Mouse (Mus musculus) midbrain, postnatal 0 days (tissue): ENCODE results near the gene Parp1. TPM values are rescaled to one million over a fixed set of nuclear protein-coding genes. Genes with fewer than 3 reads are reported as not detected.

Experiments used
- ATAC-seq: fragments of 200-750 bp; cut with Nextera tagmentation; 2 replicates; pipeline ENCODE4 v1.8.0; 2017; ENCODE audit warnings: moderate number of reproducible peaks, mild to moderate bottlenecking, moderate TSS enrichment, moderate library complexity; ENCODE audit not compliant: low FRiP score
- DNase-seq: peaks from one replicate; pipeline ENCODE4 v3.0.0-alpha.2; 2015; ENCODE audit warnings: low spot score
- H3K27ac ChIP-seq: fragments of 300-500 bp; sonication (generic); 2 replicates; pipeline ENCODE4 v1.5.1; 2014; ENCODE audit warnings: low read depth, mild to moderate bottlenecking, low read length, mixed read lengths
- H3K27me3 ChIP-seq: fragments of 300-500 bp; sonication (generic); 2 replicates; pipeline ENCODE4 v1.6.1; 2014; ENCODE audit warnings: low read length, control low read depth, mixed read lengths; ENCODE audit not compliant: insufficient read depth
- H3K36me3 ChIP-seq: fragments of 300-500 bp; sonication (generic); 2 replicates; pipeline ENCODE4 v1.6.1; 2014; ENCODE audit warnings: low read length, control low read depth, mixed read lengths; ENCODE audit not compliant: insufficient read depth
- H3K4me1 ChIP-seq: fragments of 300-500 bp; sonication (generic); 2 replicates; pipeline ENCODE4 v1.6.1; 2014; ENCODE audit warnings: mild to moderate bottlenecking, control low read depth, antibody characterized with exemption, low read length, mixed read lengths; ENCODE audit not compliant: insufficient read depth
- H3K4me2 ChIP-seq: fragments of 300-500 bp; sonication (generic); 2 replicates; pipeline ENCODE4 v1.6.1; 2014; ENCODE audit warnings: low read depth, mild to moderate bottlenecking, low read length, mixed read lengths; ENCODE audit not compliant: poor library complexity, severe bottlenecking
- H3K4me3 ChIP-seq: fragments of 300-500 bp; sonication (generic); 2 replicates; pipeline ENCODE4 v1.5.1; 2014; ENCODE audit warnings: low read depth, mild to moderate bottlenecking, low read length, moderate library complexity
- H3K9ac ChIP-seq: fragments of 300-500 bp; sonication (generic); replicated peaks from 2 replicates; pipeline ENCODE4 v1.6.1; 2014; ENCODE audit warnings: mild to moderate bottlenecking, low read length, moderate library complexity, mixed read lengths; ENCODE audit not compliant: poor library complexity, severe bottlenecking
- H3K9me3 ChIP-seq: fragments of 300-500 bp; sonication (generic); 2 replicates; pipeline ENCODE4 v1.6.1; 2016; ENCODE audit warnings: low read length, control low read depth
- CTCF ChIP-seq: IDR thresholded peaks from 2 replicates; pipeline ENCODE4 v1.5.1; 2016; ENCODE audit warnings: antibody characterized with exemption, mild to moderate bottlenecking
- WGBS: fragments of 180-500 bp; shearing (Covaris S2); extraction: QIAGEN DNeasy Blood & Tissue Kit; methylation state at CpG from one replicate; pipeline ENCODE4 v1.1.7; 2014; 5-methylcytosine and 5-hydroxymethylcytosine counted together
- polyA plus RNA-seq: library from polyadenylated mRNA; unstranded; fragments of >200 nt; fragmentation: Nextera tagmentation; extraction: Ambion mirVana; gene quantifications from 2 replicates; pipeline ENCODE4 v1.2.1, GENCODE M21; 2015
- total RNA-seq: library from RNA; depleted of rRNA; stranded (reverse); fragments of >200 nt; gene quantifications from 2 replicates; pipeline ENCODE4 v1.2.3, GENCODE M21; 2014

Gene Parp1
- total and polyA plus RNA-seq, 2 experiments from 2014 or later: 43.0 to 66.3 TPM

- Histone ChIP-seq H3K36me3 (peaks cover 17% of the 10 kb centered on the region), H3K9ac (no peak overlapping the region), H3K9me3 (no peaks in the 10 kb centered on the region), H3K4me2 (no peak overlapping the region), H3K27ac (no peak overlapping the region), H3K27me3 (no peaks in the 10 kb centered on the region), H3K4me1 (peaks cover 11% of the 10 kb centered on the region; the same call in 1 of the 2 replicates), H3K4me3 (no peak overlapping the region)
- no peak for TF ChIP-seq CTCF
- no peak for DNase-seq
- ATAC-seq: no peak
- WGBS: 90% methylated on average over 9 of the region's 9 CpGs
Observed at GRCm38 (mm10) chr1:180572154-180572553, 3.4 kb downstream of the Parp1 start.

GRCm38 (mm10) chr1:180576524-180576923 is 7.8 kb downstream of the Parp1 start:
- ATAC-seq (no peak), DNase-seq (no peak)
- H3K9me3 ChIP-seq: no peaks in the 10 kb centered on the region
- no peak overlapping the region for H3K4me2 ChIP-seq
- H3K36me3 ChIP-seq: peaks cover 52% of the 10 kb centered on the region
- no peak overlapping the region for H3K9ac ChIP-seq
- 90% methylated on average over 3 of the region's 3 CpGs for WGBS
- no peaks in the 10 kb centered on the region for H3K4me1 ChIP-seq
- no peak for TF ChIP-seq CTCF
- H3K27ac ChIP-seq: no peak overlapping the region
- H3K4me3 ChIP-seq: no peak overlapping the region
- no peaks in the 10 kb centered on the region for H3K27me3 ChIP-seq

GRCm38 (mm10) chr1:180577837-180578236 is 9.1 kb downstream of the Parp1 start:
- H3K27me3 ChIP-seq: no peaks in the 10 kb centered on the region
- no peak overlapping the region for H3K9ac ChIP-seq
- H3K9me3 ChIP-seq: no peaks in the 10 kb centered on the region
- no peak overlapping the region for H3K27ac ChIP-seq
- H3K4me1 ChIP-seq: no peaks in the 10 kb centered on the region
- WGBS: 80% methylated on average over 4 of the region's 4 CpGs
- no peak for TF ChIP-seq CTCF
- H3K4me3 ChIP-seq: no peak overlapping the region
- DNase-seq (no peak), ATAC-seq (no peak)
- peaks cover 64% of the 10 kb centered on the region for H3K36me3 ChIP-seq
- H3K4me2 ChIP-seq: no peak overlapping the region

- no peak overlapping the region for H3K4me3 ChIP-seq
- H3K27ac ChIP-seq: no peak overlapping the region
- peaks cover 96% of the 10 kb centered on the region for H3K36me3 ChIP-seq
- H3K9me3 ChIP-seq: no peaks in the 10 kb centered on the region
- TF ChIP-seq CTCF: no peak
- ATAC-seq (no peak), DNase-seq (no peak)
- no peaks in the 10 kb centered on the region for H3K4me1 ChIP-seq
- no peaks in the 10 kb centered on the region for H3K27me3 ChIP-seq
- H3K9ac ChIP-seq: no peak overlapping the region
- WGBS: 95% methylated on average over 17 of the region's 17 CpGs
- H3K4me2 ChIP-seq: no peak overlapping the region
Observed at GRCm38 (mm10) chr1:180587792-180588442, 19.2 kb downstream of the Parp1 start.

- 94% methylated on average over 6 of the region's 6 CpGs for WGBS
- no peak overlapping the region for H3K4me2 ChIP-seq
- no peaks in the 10 kb centered on the region for H3K27me3 ChIP-seq
- H3K9ac ChIP-seq: no peak overlapping the region
- no peak for TF ChIP-seq CTCF
- H3K9me3 ChIP-seq: no peaks in the 10 kb centered on the region
- no peak overlapping the region for H3K27ac ChIP-seq
- peaks cover 69% of the 10 kb centered on the region for H3K36me3 ChIP-seq
- no peak for ATAC-seq
- DNase-seq: no peak
- H3K4me1 ChIP-seq: no peaks in the 10 kb centered on the region
- H3K4me3 ChIP-seq: no peak overlapping the region
Observed at GRCm38 (mm10) chr1:180600578-180600977, 31.9 kb downstream of the Parp1 start.

- 92% methylated on average over 6 of the region's 6 CpGs for WGBS
- H3K9me3 ChIP-seq: no peaks in the 10 kb centered on the region
- no peaks in the 10 kb centered on the region for H3K4me1 ChIP-seq
- H3K4me3 ChIP-seq: no peak overlapping the region
- DNase-seq (no peak), ATAC-seq (no peak)
- TF ChIP-seq CTCF: no peak
- no peak overlapping the region for H3K27ac ChIP-seq
- peaks cover 60% of the 10 kb centered on the region for H3K36me3 ChIP-seq
- no peak overlapping the region for H3K9ac ChIP-seq
- no peak overlapping the region for H3K4me2 ChIP-seq
- no peaks in the 10 kb centered on the region for H3K27me3 ChIP-seq
Observed at GRCm38 (mm10) chr1:180601806-180602205, 33.1 kb downstream of the Parp1 start.
